Mouse (Mus musculus) embryo, embryonic 10 days (tissue): ENCODE measurements around the gene Rpl26.

Experiments
- DNase-seq: peaks from one replicate; pipeline ENCODE4 v3.0.0-alpha.2; 2015; ENCODE audit warnings: low spot score

Rpl26 gene

DNA sequence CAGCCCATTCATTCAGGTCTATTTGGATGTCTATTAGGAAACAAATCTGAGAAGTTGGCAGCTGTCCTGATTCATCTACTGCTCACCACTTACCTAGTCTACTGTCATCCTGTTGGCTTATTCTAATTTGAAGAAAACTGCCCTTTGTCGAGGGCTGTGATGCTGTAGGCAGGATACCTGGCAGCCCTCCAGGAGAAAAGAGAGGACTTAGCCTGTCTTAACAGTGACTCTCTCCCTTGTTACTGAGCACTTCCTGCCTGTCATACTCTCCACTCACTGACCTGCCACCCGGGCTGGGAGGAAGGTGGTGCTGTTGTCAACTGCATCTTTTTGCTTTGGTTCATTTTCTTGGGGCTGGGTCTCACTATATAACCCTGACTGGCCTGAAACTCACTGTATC lies 10.8 kb upstream of the Rpl26 start:
- no peak for DNase-seq

DNA sequence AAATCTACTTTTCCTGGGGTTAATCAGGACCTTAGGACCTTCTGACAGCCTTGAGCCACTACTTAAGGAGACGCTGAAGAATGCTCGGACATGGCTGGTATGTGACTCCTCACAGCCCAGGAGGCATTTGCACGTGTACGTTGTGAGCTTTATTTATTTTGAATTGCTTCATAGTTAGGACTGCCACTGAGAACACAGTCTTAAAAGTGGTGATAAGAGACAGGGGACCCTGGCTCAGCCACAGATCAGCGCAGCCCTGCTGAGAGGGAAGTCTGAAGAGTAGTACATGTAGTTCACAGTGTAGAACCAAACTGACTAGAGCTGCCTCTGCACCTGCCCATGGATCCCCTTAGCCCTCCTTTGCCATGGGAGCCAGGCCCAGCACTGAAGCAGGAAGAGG lies 9.6 kb upstream of the Rpl26 start:
- no peak for DNase-seq

GRCm38 (mm10) chr11:68892233-68892832 lies 9.1 kb upstream of the Rpl26 start:
- no peak for DNase-seq

DNA sequence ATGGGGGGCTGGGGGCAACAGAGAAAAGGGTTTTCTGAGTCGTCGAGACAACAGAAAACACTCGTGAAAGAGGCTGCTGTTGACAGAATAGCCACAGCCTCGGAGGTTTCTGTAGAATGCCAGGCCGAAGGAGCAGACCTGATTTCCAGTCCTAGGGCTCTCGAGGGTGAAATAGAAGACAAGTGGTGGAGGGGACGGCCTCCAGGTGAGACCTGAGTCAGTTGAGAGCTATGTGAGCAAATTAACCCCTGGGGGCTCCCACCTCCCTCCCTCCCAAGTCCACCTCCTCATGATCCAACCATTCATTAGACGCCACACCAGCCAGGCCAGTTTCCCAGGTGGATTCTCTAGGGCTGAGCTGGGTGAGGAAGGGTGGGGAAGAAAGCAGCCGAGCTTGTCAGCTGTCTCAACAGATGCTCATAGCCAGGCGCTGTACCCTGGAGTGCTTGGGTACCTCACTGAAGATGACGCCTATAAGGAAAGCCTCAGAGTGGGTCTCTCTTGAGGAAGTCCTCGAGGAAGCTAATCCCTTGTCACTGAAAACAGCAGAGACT lies 7.4 kb upstream of the Rpl26 start:
- DNase-seq, result no peak

GRCm38 (mm10) chr11:68896247-68896646 lies 5.1 kb upstream of the Rpl26 start:
- DNase-seq, result no peak

- DNase-seq, result peak; percentile 70
These were observed 4.3 kb upstream of the Rpl26 start for GRCm38 (mm10) chr11:68897120-68897519.

DNA sequence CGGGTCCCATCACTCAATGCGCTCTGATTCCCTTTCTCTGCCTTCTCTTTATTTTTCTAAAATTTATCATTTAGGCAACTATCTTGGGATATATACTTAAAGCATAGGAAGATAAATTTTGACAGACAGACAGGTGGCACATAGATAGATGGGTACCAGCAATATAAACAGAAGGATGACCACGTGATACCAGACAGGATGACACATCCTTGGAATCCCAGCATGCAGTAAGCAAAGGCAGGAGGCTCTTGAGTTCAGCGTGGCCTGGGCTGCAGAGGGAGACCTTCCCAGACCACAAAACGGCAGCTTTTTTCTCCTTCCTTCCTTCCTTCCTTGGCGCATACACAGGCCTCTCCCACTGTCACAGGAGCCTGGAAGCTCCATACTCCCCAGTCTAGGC lies 3.5 kb upstream of the Rpl26 start:
- DNase-seq, result no peak

GRCm38 (mm10) chr11:68898790-68899189 lies 2.6 kb upstream of the Rpl26 start:
- DNase-seq, result no peak

DNA sequence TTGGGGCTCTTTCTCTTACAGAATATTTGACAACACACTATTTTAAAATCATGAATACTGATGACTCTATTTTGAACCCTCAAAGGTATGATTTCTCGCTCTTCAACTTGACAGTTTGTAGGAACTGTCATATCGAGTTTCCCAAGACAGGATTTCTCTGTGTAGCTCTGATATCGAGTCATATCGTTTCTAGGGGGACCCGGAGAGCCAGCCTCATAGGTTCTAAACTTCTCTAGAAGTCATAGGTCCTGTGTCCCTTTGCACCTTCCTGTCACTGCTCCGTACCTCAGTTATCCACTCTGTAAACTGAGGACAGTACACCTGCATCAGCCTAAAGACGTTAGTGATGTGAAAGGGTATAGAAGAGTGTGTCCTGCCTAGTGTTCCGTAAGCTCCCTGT lies 1.6 kb upstream of the Rpl26 start:
- DNase-seq, result no peak

DNA sequence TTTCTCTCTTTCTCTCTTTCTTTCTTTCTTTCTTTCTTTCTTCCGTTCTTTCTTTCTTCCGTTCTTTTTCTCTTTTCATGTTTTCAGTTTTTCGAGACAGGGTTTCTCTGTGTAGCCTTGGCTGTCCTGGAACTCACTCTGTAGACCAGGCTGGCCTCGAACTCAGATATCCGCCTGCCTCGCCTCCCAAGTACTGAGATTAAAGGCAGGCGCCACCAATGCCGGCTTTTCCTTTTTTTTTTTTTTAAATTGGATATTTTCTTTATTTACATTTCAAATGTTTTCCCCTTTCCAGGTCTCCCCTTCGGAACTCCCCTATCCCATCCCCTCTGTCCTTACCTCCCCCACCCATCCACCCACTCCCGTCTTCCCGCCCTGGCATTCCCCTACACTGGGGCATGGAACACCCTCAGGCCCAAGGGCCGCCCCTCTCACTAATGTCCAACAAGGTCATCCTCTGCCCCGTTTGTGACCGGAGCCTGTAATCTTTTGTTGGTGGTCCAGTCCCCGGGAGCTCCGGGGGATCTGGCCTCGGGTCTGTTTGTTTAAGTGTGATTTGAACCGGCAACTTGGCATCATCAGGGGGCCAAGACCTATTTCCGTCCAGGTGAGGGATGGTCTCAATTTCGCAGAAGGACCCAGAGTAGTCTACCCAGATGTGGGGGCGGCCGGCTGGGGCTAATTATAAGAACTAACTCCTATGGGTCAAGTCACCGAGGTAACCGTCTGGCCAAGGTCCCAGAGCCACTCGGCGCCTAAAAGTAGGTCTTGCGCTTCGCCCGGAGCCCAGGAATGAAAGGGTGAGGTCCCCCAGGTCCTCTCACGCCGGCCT lies 648 bp upstream of the Rpl26 start:
- DNase-seq, result no peak

- no peak for DNase-seq
These were observed 623 bp downstream of the Rpl26 start for GRCm38 (mm10) chr11:68902047-68902364.

- no peak for DNase-seq
These were observed 984 bp downstream of the Rpl26 start for GRCm38 (mm10) chr11:68902367-68902766.

- no peak for DNase-seq
These were observed 1.4 kb downstream of the Rpl26 start for GRCm38 (mm10) chr11:68902823-68903222.

- DNase-seq, result no peak
These were observed 2.4 kb downstream of the Rpl26 start for GRCm38 (mm10) chr11:68903775-68904174.

DNA sequence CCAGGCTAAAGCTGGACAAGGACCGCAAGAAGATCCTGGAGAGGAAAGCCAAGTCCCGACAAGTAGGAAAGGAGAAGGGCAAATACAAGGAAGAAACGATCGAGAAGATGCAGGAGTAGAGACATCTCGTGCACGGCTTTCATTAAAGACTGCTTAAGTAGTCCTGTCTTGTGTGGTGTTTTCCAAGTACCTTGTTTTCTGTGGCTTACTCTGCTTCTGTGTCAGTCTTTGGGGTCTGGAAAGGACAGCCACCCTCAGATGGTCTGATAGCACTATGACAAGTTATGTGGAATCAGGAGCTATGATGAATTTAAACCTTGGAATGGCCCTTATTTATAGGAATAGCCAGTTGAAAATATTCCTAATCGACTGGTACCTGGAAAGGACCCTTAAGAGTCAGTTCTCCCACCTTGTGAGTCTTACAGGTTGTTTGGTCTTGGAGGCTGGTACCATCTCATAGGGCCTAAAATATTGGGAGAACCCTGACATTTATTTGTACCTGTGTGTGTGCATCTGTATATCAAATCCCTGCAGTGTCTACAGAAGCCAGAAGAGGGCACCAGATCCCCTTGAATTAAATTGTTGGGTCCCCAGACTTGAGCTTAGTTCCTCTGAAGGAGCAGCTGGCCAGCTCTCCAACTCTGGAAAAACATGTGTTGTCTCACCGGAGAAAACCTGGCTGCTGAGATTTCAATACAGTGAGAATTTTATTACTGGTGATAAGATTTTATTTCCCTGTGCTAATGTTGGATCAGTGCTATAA lies 3.2 kb downstream of the Rpl26 start:
- peak; percentile 66 for DNase-seq

- no peak for DNase-seq
These were observed 3.8 kb downstream of the Rpl26 start for GRCm38 (mm10) chr11:68905138-68905531.

GRCm38 (mm10) chr11:68905665-68906460 lies 4.5 kb downstream of the Rpl26 start:
- DNase-seq, result no peak

DNA sequence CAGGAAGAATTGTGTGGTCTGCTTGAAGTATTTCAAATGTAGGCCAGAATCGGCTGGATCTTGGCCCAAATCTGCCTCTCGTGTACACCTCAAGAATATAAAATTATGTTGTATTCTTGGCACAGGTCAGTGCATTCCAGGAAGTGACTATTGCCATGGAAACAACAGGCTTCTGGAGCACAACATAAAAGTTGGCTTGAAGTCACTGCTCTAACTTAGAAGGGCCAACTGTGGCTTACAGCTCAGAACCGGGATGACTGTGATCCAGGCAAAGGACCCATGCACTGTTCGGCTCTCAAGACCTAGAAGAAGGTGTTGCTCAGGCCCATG lies 5.0 kb downstream of the Rpl26 start:
- no peak for DNase-seq

DNA sequence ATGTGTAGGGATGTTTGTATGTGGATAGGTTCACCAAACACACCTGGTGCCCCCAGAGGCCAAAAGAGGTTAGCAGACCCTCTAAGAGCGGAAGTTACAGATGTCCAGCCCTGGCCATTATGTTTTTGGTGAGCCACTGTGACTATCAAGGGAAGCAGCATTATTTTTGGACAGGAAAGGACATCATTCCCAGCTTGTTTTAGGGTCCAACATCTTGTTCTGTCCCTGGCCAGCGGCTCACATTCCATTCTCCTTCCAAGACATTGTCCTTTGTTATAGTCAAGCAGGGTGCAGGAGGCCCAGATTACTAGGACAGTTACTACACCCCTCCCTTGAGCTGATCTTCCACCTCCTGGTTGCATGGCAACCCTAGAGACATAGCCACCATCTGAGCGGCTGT lies 5.9 kb downstream of the Rpl26 start:
- DNase-seq, result no peak

GRCm38 (mm10) chr11:68908846-68909503 lies 7.6 kb downstream of the Rpl26 start:
- DNase-seq, result no peak

- DNase-seq, result no peak
These were observed 10.3 kb downstream of the Rpl26 start for GRCm38 (mm10) chr11:68911531-68912177.
